Mouse (Mus musculus) heart, adult 18-20 months (tissue): ENCODE measurements around the gene Nr3c2. TPM values are rescaled to one million over a fixed set of nuclear protein-coding genes. Genes with fewer than 3 reads are reported as not detected.

ENCODE experiments used
- DNase-seq, 2 experiments: peaks; one replicate each; pipeline ENCODE4 v3.0.0; 2021 to 2022; ENCODE audit warnings: mixed read lengths in 1 of 2
- long read RNA-seq, 2 experiments: library from polyadenylated mRNA; stranded (forward); transcript quantifications; one replicate each; pipeline ENCODE4 v2.0.0; 2021
- total RNA-seq, 2 experiments: library from RNA; stranded (reverse); gene quantifications; 2 replicates each; pipeline ENCODE4 v1.2.3; 2021

The Nr3c2 gene
- total RNA-seq = 10 to 100 TPM; 19.3 TPM
- long read RNA-seq, experiment 1, partial matches to known transcripts = 2 of 3 reads
- long read RNA-seq, experiment 1, other reads (novel, unspliced or antisense) = 1 of 3 reads
- long read RNA-seq, experiment 2, full-length matches to known transcripts = 2 of 3 reads
- long read RNA-seq, experiment 2, partial matches to known transcripts = 0 of 3 reads
- long read RNA-seq, experiment 2, other reads (novel, unspliced or antisense) = 1 of 3 reads

- DNase-seq = no peak
These were observed at the start of gene Nr3c2 for GRCm38 (mm10) chr8:76899411-76900154. Nr3c2 (plus strand) TSS chr8:76899442.

GRCm38 (mm10) chr8:76858534-76858933, 40.7 kb upstream of the Nr3c2 start:
- DNase-seq = no peak

DNA sequence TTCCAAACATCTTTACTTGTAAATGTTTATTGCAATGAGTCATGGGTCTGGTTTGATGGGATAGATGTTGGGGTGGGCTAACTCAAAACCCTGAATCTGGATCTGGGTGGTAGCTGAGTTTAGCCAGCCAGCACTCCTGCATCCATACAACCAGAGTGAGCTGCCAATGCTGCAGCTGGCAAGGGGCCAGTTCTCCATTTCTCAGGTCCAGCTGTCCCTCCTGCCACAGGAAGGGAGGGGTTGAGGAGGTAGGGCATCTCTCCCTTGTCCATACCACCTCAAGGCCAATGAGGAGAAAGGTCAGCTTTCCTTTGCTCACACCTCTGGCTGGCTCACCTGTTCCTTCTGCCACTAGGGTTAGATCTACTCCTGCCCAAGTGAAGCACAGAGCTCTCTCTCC, 39.5 kb upstream of the Nr3c2 start:
- DNase-seq = no peak

DNA sequence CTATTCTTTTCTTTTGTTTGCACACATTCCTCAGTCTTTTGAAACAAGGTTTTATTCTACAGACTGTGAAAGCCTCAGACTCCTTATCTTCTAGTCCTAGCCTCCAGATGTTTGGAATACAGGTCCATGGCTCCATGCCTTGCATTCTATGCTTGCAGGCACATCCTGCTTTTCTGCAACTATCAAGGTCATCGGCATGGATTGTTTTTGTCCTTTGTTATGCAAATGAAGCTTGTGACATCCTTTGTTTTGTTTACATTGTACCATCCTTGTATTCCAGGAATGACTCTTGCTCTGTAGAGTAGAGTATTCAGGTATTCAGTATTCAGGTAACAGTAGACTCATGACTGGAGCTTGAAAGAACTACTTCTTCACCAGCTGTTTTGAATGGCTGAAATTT, 36.2 kb upstream of the Nr3c2 start:
- no peak for DNase-seq

DNA sequence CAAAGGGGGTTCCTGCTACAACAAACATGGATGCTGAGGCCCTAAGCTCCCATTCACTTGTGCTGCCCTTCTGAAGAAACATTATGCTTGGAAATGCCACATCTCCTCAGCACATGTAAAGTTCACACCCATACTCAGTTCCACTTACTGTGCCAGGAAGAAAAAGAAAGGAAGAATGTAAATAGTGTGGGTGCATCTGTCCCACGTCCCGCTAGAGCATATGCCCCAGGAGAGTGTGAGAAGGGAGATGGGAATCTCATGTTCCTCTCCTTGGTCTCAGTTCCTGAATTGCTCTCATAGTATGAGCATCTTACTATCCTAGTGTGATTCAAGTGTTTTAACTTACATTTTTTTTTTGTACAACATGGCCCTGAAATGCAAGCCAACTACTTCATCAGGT, 22.4 kb upstream of the Nr3c2 start:
- no peak for DNase-seq

DNA sequence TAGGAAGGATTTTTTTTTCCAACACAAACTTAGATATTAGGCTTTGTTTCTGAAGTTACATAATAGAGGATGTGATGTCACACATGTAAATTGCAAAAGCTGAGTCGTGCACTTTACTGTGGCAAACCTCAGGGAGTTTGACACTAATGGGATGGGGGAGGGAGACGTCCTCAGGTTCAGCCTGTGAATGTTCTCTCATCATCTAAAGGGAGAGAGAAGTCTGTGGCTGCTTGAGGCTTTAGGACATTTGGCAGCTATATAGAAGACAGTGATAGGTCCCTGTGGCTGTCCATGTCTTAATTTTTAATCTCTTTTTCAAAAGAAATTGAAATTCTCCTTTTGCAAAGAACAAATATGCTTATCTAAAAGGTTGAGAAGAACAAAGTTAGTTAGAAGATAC, 2.2 kb upstream of the Nr3c2 start:
- no peak for DNase-seq

GRCm38 (mm10) chr8:76898721-76899410, 376 bp upstream of the Nr3c2 start:
- DNase-seq = peak; percentile 87 to 88

DNA sequence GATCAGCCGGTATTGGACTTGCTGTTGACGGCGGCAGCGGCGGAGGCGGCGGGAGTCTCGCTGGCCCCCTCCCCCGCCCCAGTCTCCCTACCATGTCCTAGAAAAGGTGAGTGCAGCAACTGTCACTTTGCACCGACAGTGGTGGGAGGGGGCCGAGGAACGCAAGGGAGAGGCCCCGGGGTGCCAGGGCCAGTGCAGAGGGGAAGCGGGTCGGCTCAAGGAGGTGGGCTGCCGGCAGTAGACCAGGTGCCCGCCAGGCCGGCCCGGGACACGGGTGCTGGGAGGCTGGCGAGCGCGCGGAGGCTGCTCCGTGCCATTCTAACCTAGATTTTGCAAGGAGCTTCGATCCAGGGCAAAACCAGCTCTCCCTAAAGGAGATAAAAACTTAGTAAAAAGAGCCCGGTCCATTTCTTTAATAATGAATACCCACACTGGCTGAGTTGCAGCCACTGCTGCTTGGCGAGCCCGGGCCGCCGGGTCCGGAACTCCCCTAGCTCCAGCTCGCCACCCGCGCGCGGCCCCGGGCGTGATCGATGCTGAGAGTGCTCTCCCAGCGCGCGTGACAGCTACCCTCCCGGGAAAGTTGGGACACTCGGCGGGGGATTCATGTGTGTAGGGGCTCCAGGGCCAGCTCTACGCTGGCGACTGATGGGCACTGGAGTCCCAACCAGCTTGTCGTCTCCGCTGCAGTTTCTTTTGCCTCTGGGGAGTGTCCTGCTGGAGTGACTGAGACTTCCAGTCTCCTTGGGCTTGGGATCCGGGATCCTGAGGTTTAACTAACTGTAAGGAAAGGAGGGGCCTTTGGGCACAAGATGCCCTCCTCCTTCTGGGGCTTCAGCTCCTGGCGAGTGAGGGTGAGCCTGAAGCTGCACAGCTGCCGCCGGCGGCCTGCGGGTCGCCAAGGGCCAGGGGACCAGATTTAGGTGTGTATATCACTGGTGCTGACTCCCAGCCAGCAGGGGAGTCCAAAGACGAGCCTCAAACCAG, 1.2 kb downstream of the Nr3c2 start:
- DNase-seq = peak; percentile 59 to 81

DNA sequence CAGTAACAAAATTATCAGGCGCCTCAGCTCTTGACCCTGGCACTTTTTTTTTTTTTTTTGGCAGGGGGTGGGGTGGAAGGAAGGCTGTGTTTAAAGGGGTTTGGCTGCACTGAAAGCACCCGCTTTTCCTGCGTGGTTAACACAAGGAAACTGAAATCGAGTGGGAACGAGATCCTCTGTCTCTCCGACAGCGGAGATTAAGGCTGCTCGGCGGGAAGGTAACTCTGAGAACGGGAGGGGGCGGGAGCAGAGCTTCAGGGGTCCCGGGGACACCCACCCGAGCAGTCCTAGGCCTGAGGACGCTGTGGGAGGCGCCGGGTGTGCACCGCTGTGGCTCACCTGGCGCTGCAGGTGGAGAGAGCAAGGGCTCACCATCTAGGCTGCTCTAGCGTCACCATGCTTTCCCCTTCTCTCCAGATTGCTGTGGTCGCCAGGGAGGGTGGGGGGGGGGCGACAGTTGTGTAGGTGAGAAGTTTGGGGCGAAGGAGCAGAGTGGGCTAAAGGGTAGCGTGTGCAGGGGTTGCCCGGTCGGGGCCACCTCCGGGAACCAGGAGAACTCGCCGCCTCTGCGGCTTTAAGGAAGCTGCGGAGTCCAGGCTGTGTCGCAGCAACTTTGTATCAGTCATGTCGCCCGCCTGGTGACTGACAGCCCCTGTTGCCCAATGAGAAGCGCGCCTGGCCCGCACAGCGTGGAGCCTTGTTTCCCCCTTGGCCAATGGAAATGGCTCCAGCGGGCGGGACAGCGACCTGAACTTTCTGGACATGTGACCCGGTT, 2.4 kb downstream of the Nr3c2 start:
- peak; percentile 98 to 100 for DNase-seq

DNA sequence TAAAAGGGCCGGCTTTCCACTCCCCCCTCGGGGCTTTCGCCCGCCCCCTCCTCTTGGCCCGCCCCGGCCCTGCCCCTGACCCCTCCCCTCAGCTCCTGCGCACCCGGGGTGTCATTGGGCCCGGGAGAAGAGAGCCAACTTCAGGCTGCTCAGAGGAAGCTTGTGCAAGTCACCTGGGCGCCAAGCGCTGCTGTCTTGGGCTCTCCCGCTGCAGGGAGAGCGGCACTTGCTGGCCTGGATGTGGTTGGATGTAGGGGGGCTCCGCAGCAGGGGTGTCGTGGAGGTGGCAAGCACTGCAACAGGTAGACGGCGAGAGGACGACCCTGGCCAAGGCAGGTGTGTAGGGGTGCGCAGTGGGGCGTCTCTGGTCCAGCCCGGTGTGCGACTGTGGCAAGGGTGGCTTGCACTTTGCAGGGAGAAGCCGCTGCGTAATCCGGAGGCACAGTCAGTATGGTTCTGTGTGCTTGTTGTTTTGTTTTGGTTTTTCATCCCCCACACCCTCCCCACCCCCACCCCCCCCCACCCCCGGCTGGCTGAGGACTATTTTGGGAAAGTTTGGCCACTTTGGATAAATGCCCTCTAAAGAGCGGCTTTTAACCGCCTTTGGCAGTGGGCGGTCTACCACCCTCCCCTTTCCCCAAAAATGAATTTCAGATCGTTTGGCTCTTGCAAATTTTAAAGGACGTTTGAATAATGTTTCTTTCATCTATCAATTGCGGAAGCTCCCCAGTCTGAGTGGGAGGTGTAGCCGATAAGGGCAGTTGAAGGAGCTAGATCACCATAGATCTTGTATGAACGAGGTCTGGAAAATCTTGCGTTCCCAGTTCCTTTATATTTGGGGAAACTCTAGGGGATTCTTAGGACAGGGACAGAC, 3.2 kb downstream of the Nr3c2 start:
- peak in 1 of 2 experiments; percentile 38 for DNase-seq

GRCm38 (mm10) chr8:76911206-76911605, 12.0 kb downstream of the Nr3c2 start:
- DNase-seq = no peak

DNA sequence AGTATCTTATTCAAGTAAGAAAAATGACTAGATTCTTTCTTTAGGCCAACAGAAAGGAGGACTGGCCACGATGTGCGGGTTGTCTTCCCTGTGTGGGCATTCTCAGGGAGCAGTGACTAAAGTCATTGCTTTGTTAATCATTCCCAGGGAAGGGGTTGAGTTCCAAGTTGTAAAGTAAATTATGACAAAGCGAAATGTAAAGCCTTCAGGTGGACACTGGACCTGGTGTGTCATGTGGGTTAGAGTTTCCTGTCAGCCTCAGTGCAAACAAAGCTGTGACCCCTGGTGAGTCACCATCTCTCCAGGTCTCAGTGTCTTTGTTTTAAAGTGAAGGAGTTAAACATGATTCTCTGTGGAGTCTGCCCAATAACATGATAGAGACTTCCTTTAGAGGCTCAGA, 13.4 kb downstream of the Nr3c2 start:
- no peak for DNase-seq

DNA sequence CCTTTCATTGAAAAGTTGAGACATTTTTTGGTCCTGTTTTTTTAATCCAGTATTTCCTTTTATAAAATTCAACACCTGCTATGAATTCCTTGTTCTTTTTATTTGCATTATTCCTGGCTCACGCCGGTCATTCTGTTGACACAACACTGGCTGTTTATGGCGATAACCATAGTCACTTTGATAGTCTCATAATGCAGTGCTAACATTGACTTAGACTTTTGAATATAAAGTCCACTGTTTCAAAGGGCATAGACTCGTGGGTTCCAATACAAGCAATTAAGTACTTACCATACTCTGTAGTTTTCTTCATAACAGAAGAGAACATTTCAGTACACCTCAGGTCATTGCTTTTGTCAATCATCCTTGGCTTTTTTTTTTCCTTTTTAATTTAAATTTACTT, 14.0 kb downstream of the Nr3c2 start:
- no peak for DNase-seq

- no peak for DNase-seq
These were observed 16.0 kb downstream of the Nr3c2 start for GRCm38 (mm10) chr8:76915260-76915659.

DNA sequence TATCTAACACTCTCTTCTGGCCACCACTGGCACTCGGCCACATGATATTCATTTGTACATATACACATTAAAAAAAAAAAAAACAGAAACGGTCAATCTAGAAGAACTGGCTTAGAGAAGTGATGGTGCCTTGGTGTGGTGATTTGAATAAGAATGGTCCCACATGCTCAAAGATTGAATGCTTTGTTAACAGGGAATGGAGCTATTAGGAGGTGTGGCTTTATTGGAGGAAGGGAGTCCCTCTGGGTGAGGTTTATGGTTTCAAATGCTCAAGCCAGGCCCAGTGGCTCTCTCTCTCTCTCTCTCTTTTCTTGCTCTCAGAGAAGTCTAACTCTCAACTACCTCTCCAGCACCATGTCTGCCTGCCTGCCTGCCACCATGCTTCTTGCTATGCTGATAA, 20.3 kb downstream of the Nr3c2 start:
- no peak for DNase-seq

- no peak for DNase-seq
These were observed 24.9 kb downstream of the Nr3c2 start for GRCm38 (mm10) chr8:76924150-76924549.

DNA sequence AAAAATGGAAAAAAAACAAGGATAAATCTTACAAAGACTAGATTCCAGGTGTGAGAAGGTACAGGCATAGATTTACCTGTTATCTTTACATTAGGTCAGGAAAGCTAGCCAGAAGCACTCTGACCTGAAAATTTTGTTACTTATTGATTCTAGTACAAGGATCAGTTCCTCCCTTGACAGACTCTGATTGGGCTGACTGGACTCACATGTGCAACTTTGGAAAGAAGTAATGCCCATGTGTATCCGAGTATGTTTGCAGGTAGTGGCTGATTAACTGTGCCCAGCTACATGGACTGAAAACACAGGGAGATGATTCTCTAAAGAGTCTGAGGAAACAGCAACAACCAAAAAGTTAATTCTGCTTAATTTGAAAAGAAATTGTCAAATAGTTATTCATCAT, 29.1 kb downstream of the Nr3c2 start:
- DNase-seq = no peak

DNA sequence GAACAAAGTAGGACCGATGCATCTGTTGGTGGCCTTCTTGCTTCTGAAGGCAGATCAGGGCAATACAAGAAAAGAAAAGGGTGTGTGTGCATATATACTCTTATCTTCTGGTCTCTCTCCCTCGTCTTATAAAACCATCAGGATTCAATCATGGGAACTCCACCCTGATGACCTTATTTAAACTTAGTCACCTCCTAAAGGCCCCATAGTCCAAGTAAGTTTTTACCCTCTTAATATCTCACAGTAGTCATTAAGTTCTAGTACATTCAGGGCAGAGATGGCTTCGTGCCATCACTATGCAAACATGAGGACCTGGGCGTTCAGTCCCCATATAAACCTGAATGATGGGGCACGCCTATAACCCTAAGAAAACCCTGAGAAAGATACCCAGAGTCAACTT, 29.6 kb downstream of the Nr3c2 start:
- DNase-seq = no peak

- DNase-seq = peak in 1 of 2 experiments; percentile 8
These were observed 65.8 kb downstream of the Nr3c2 start for GRCm38 (mm10) chr8:76965046-76965445.

GRCm38 (mm10) chr8:76971187-76971586, 71.9 kb downstream of the Nr3c2 start:
- no peak for DNase-seq
